Mouse (Mus musculus) G1E (cell line): ENCODE data around the gene Ngly1. TPM values are rescaled to one million over a fixed set of nuclear protein-coding genes. Genes with fewer than 3 reads are reported as not detected.

Experiments used
- ATAC-seq: 2 replicates; pipeline ENCODE4 v1.8.0; 2016; ENCODE audit warnings: mild to moderate bottlenecking; ENCODE audit not compliant: insufficient number of reproducible peaks, poor library complexity, low FRiP score, severe bottlenecking; ENCODE audit errors: extremely low read depth
- DNase-seq: peaks from one replicate; pipeline ENCODE4 v3.0.0; 2012; ENCODE audit warnings: low spot score
- H3K27me3 ChIP-seq: 2 replicates; pipeline ENCODE4 v1.6.1; 2012; ENCODE audit warnings: mild to moderate bottlenecking, low read length, inconsistent platforms; ENCODE audit not compliant: insufficient read depth
- H3K36me3 ChIP-seq: replicated peaks from 2 replicates; pipeline ENCODE3; 2012; ENCODE audit warnings: mild to moderate bottlenecking, inconsistent platforms
- H3K4me1 ChIP-seq: 2 replicates; pipeline ENCODE4 v1.6.1; 2012; ENCODE audit warnings: low read depth, low read length, inconsistent platforms, mixed read lengths; ENCODE audit not compliant: insufficient read depth
- H3K4me3 ChIP-seq: 2 replicates; pipeline ENCODE4 v1.5.1; 2012; ENCODE audit warnings: low read depth, mild to moderate bottlenecking, inconsistent platforms, low read length, moderate library complexity, mixed read lengths
- H3K9me3 ChIP-seq: replicated peaks from 2 replicates; pipeline ENCODE4 v1.6.1; 2012; ENCODE audit warnings: inconsistent platforms
- CTCF ChIP-seq: IDR thresholded peaks from 2 replicates; pipeline ENCODE4 v1.5.1; 2012; ENCODE audit warnings: low read depth, low read length, inconsistent platforms, mixed read lengths
- GATA1 ChIP-seq: IDR thresholded peaks from 2 replicates; pipeline ENCODE4 v1.6.1; 2012; ENCODE audit warnings: borderline replicate concordance, low read length, inconsistent platforms, mixed read lengths
- GATA2 ChIP-seq: IDR thresholded peaks from 2 replicates; pipeline ENCODE4 v1.6.1; 2012; ENCODE audit warnings: low read depth, low read length, inconsistent platforms, borderline replicate concordance
- POLR2AphosphoS5 ChIP-seq: IDR thresholded peaks from 2 replicates; pipeline ENCODE4 v1.6.1; 2012; ENCODE audit warnings: low read depth, low read length, inconsistent platforms; ENCODE audit not compliant: insufficient replicate concordance
- TAL1 ChIP-seq: conservative IDR thresholded peaks from 2 replicates; pipeline ENCODE4 v1.6.1; 2012; ENCODE audit warnings: low read depth, low read length, inconsistent platforms, mixed read lengths
- polyA plus RNA-seq: library from polyadenylated mRNA; stranded (reverse); fragments of >175 nt; gene quantifications from 2 replicates; pipeline ENCODE4 v1.2.3, GENCODE M21; 2012
- total RNA-seq, 2 experiments: library from RNA; stranded (forward) in 1 of 2; stranded (reverse) in 1 of 2; fragments of 200-1000 nt in 1 of 2; fragments of >200 nt in 1 of 2; fragmentation: Nextera tagmentation in 1 of 2; gene quantifications; 2 replicates each; pipeline ENCODE4 v1.2.3; 2014 to 2017

Ngly1 gene
- total and polyA plus RNA-seq, 3 experiments, result 47.1 to 275 (median 48.2) TPM

GRCm38 (mm10) chr14:16229395-16229794, 19.7 kb upstream of the Ngly1 start:
- Histone ChIP-seq H3K4me3 (no peak overlapping the region), H3K27me3 (peaks cover 14% of the 10 kb centered on the region), H3K36me3 (no peaks in the 10 kb centered on the region), H3K9me3 (peaks cover 5% of the 10 kb centered on the region), H3K4me1 (no peaks in the 10 kb centered on the region)
- DNase-seq (no peak), ATAC-seq (no peak)
- TF ChIP-seq POLR2AphosphoS5 (no peak), GATA2 (no peak), CTCF (no peak), GATA1 (no peak), TAL1 (no peak)

- no peak overlapping the region for H3K4me3 ChIP-seq
- DNase-seq (no peak), ATAC-seq (no peak)
These were observed 18.5 kb upstream of the Ngly1 start for GRCm38 (mm10) chr14:16230581-16230980.

GRCm38 (mm10) chr14:16233515-16233914, 15.6 kb upstream of the Ngly1 start:
- Histone ChIP-seq H3K27me3 (peaks cover 14% of the 10 kb centered on the region), H3K4me1 (no peaks in the 10 kb centered on the region), H3K9me3 (0 out of 2 replicates have a peak, but pooled peaks cover 3% of the 10 kb centered on the region), H3K36me3 (no peaks in the 10 kb centered on the region), H3K4me3 (no peak overlapping the region)
- no peak for ATAC-seq
- TF ChIP-seq GATA1 (no peak), GATA2 (no peak), CTCF (no peak), TAL1 (no peak), POLR2AphosphoS5 (no peak)
- no peak for DNase-seq

More at GRCm38 (mm10) chr14:16230581-16230980, 18.5 kb upstream of the Ngly1 start:
- Histone ChIP-seq H3K9me3 (no peaks in the 10 kb centered on the region), H3K27me3 (peaks cover 14% of the 10 kb centered on the region), H3K4me1 (no peaks in the 10 kb centered on the region), H3K36me3 (no peaks in the 10 kb centered on the region)
- TF ChIP-seq GATA2 (no peak), POLR2AphosphoS5 (no peak), CTCF (no peak), TAL1 (no peak)

GRCm38 (mm10) chr14:16236466-16236865, 12.6 kb upstream of the Ngly1 start:
- no peaks in the 10 kb centered on the region for H3K4me1 ChIP-seq
- 0 out of 2 replicates have a peak, but pooled peaks cover 3% of the 10 kb centered on the region for H3K9me3 ChIP-seq
- TF ChIP-seq POLR2AphosphoS5, result no peak
- TF ChIP-seq GATA2, result no peak
- TF ChIP-seq TAL1, result no peak
- TF ChIP-seq CTCF, result no peak
- no peak for TF ChIP-seq GATA1
- ATAC-seq, result no peak
- H3K36me3 ChIP-seq, result peaks cover 4% of the 10 kb centered on the region
- no peak for DNase-seq
- no peak overlapping the region for H3K4me3 ChIP-seq
- peaks cover 7% of the 10 kb centered on the region; the same call in 1 of the 2 replicates for H3K27me3 ChIP-seq

GRCm38 (mm10) chr14:16242193-16242815, 6.8 kb upstream of the Ngly1 start:
- ATAC-seq (no peak), DNase-seq (no peak)
- Histone ChIP-seq H3K9me3 (0 out of 2 replicates have a peak, but pooled peaks cover 2% of the 10 kb centered on the region), H3K4me1 (peaks cover 38% of the 10 kb centered on the region), H3K36me3 (peaks cover 13% of the 10 kb centered on the region), H3K4me3 (peak overlapping the region; percentile 71; the same call in 1 of the 2 replicates), H3K27me3 (no peaks in the 10 kb centered on the region)
- TF ChIP-seq GATA2 (no peak), POLR2AphosphoS5 (no peak), CTCF (no peak), GATA1 (no peak), TAL1 (no peak)

GRCm38 (mm10) chr14:16242947-16243602, 6.0 kb upstream of the Ngly1 start:
- Histone ChIP-seq H3K27me3 (no peaks in the 10 kb centered on the region), H3K4me3 (peak overlapping the region; percentile 71), H3K9me3 (no peaks in the 10 kb centered on the region), H3K4me1 (peaks cover 43% of the 10 kb centered on the region), H3K36me3 (peaks cover 13% of the 10 kb centered on the region)
- DNase-seq, result peak; percentile 23
- ATAC-seq, result peak; percentile 74
- no peak for TF ChIP-seq GATA1
- TF ChIP-seq TAL1, result no peak
- no peak for TF ChIP-seq POLR2AphosphoS5
- no peak for TF ChIP-seq CTCF
- TF ChIP-seq GATA2, result no peak
